Mouse (Mus musculus): ENCODE measurements around the gene Hdlbp. TPM values are rescaled to one million over a fixed set of nuclear protein-coding genes. Genes with fewer than 3 reads are reported as not detected.
A peak's percentile ranks its signal among the peaks of the same experiment; 100 is the strongest.
"Not testable (repeated sequence)": the region's sequence is repeated elsewhere in the genome, so short reads cannot be mapped to it uniquely, and the experiment has no call there.

Hdlbp gene
- polyA plus RNA-seq (2014; fragmentation: Nextera tagmentation; extraction: Ambion mirVana): 124 and 142 TPM in 2 replicates

GRCm38 (mm10) chr1:93478586-93479475 is at the start of gene Hdlbp:
Hdlbp (minus strand) TSS chr1:93478815.
- DNase-seq (ENCODE audit: low spot score) (peak; percentile 99), ATAC-seq (replicated peaks; ENCODE audit: low FRiP score, low TSS enrichment, low read depth) (peak; percentile 94)
- Histone ChIP-seq H3K4me3 (ENCODE audit: low read depth, low read length) (peak within 1 kb of the TSS; percentile 92), H3K27me3 (replicated peaks; ENCODE audit: control insufficient read depth, insufficient read depth, low read length) (no peaks in the 10 kb centered on the region), H3K36me3 (ENCODE audit: control insufficient read depth, insufficient read depth, low read length) (peaks cover 4% of the 10 kb centered on the region; the same call in 1 of the 2 replicates), H3K27ac (ENCODE audit: low read depth) (peak within 1 kb of the TSS; percentile 96), H3K9me3 (ENCODE audit: control insufficient read depth, low read length) (no peaks in the 10 kb centered on the region), H3K4me2 (ENCODE audit: low read length) (peak within 1 kb of the TSS; percentile 58), H3K4me1 (replicated peaks; ENCODE audit: control insufficient read depth, insufficient read depth, low read length) (peaks cover 9% of the 10 kb centered on the region), H3K9ac (ENCODE audit: low read length) (peak within 1 kb of the TSS; percentile 85)
- under 1% methylated on average over 74 of the region's 74 CpGs for WGBS

- Histone ChIP-seq H3K27ac (ENCODE audit: low read depth) (no peak overlapping the region), H3K4me3 (ENCODE audit: low read depth, low read length) (no peak overlapping the region), H3K27me3 (replicated peaks; ENCODE audit: control insufficient read depth, insufficient read depth, low read length) (no peaks in the 10 kb centered on the region), H3K4me1 (replicated peaks; ENCODE audit: control insufficient read depth, insufficient read depth, low read length) (no peaks in the 10 kb centered on the region), H3K4me2 (ENCODE audit: low read length) (no peak overlapping the region), H3K9me3 (ENCODE audit: control insufficient read depth, low read length) (no peaks in the 10 kb centered on the region), H3K9ac (ENCODE audit: low read length) (no peak overlapping the region), H3K36me3 (ENCODE audit: control insufficient read depth, insufficient read depth, low read length) (no peaks in the 10 kb centered on the region)
- WGBS: 67% methylated on average over 1 of the region's 1 CpGs
- ATAC-seq (replicated peaks; ENCODE audit: low FRiP score, low TSS enrichment, low read depth) (no peak), DNase-seq (ENCODE audit: low spot score) (no peak)
Observed at GRCm38 (mm10) chr1:93522325-93522724, 43.7 kb upstream of the Hdlbp start.

- DNase-seq (ENCODE audit: low spot score) (no peak), ATAC-seq (replicated peaks; ENCODE audit: low FRiP score, low TSS enrichment, low read depth) (no peak)
- Histone ChIP-seq H3K9ac (ENCODE audit: low read length) (no peak overlapping the region), H3K4me1 (replicated peaks; ENCODE audit: control insufficient read depth, insufficient read depth, low read length) (no peaks in the 10 kb centered on the region), H3K9me3 (ENCODE audit: control insufficient read depth, low read length) (no peaks in the 10 kb centered on the region), H3K36me3 (ENCODE audit: control insufficient read depth, insufficient read depth, low read length) (no peaks in the 10 kb centered on the region), H3K27ac (ENCODE audit: low read depth) (no peak overlapping the region), H3K4me3 (ENCODE audit: low read depth, low read length) (no peak overlapping the region), H3K4me2 (ENCODE audit: low read length) (no peak overlapping the region), H3K27me3 (replicated peaks; ENCODE audit: control insufficient read depth, insufficient read depth, low read length) (no peaks in the 10 kb centered on the region)
- 63% methylated on average over 2 of the region's 2 CpGs for WGBS
Observed at GRCm38 (mm10) chr1:93521491-93521890, 42.9 kb upstream of the Hdlbp start.

- Histone ChIP-seq H3K9ac (ENCODE audit: low read length) (no peak overlapping the region), H3K36me3 (ENCODE audit: control insufficient read depth, insufficient read depth, low read length) (peaks cover 13% of the 10 kb centered on the region), H3K9me3 (ENCODE audit: control insufficient read depth, low read length) (no peaks in the 10 kb centered on the region), H3K4me1 (replicated peaks; ENCODE audit: control insufficient read depth, insufficient read depth, low read length) (peaks cover 4% of the 10 kb centered on the region), H3K4me2 (ENCODE audit: low read length) (peak overlapping the region; percentile 66), H3K4me3 (ENCODE audit: low read depth, low read length) (peak overlapping the region; percentile 73; the same call in 1 of the 2 replicates), H3K27ac (ENCODE audit: low read depth) (no peak overlapping the region), H3K27me3 (replicated peaks; ENCODE audit: control insufficient read depth, insufficient read depth, low read length) (no peaks in the 10 kb centered on the region)
- no peak for ATAC-seq (replicated peaks; ENCODE audit: low FRiP score, low TSS enrichment, low read depth)
- DNase-seq (ENCODE audit: low spot score): no peak
- 84% methylated on average over 14 of the region's 14 CpGs for WGBS
Observed at GRCm38 (mm10) chr1:93513221-93513620, 34.6 kb upstream of the Hdlbp start.

GRCm38 (mm10) chr1:93512351-93512690 is 33.7 kb upstream of the Hdlbp start:
- peak overlapping the region; percentile 64 for H3K9ac ChIP-seq (ENCODE audit: low read length)
- peak overlapping the region; percentile 67; the same call in 1 of the 2 replicates for H3K27ac ChIP-seq (ENCODE audit: low read depth)
- DNase-seq (ENCODE audit: low spot score) (no peak), ATAC-seq (replicated peaks; ENCODE audit: low FRiP score, low TSS enrichment, low read depth) (peak; percentile 63)
- WGBS: 1% methylated on average over 15 of the region's 15 CpGs
- H3K4me2 ChIP-seq (ENCODE audit: low read length): peak overlapping the region; percentile 66
- H3K4me3 ChIP-seq (ENCODE audit: low read depth, low read length): peak overlapping the region; percentile 73
- H3K9me3 ChIP-seq (ENCODE audit: control insufficient read depth, low read length): no peaks in the 10 kb centered on the region
- H3K4me1 ChIP-seq (replicated peaks; ENCODE audit: control insufficient read depth, insufficient read depth, low read length): peaks cover 4% of the 10 kb centered on the region
- H3K36me3 ChIP-seq (ENCODE audit: control insufficient read depth, insufficient read depth, low read length): peaks cover 22% of the 10 kb centered on the region
- H3K27me3 ChIP-seq (replicated peaks; ENCODE audit: control insufficient read depth, insufficient read depth, low read length): no peaks in the 10 kb centered on the region

GRCm38 (mm10) chr1:93511585-93512350 is 33.2 kb upstream of the Hdlbp start, which contains the start of gene Farp2:
Farp2 (plus strand) TSS chr1:93512079.
- under 1% methylated on average over 69 of the region's 71 CpGs for WGBS

GRCm38 (mm10) chr1:93508576-93508975 is 30.0 kb upstream of the Hdlbp start:
- H3K4me1 ChIP-seq (replicated peaks; ENCODE audit: control insufficient read depth, insufficient read depth, low read length); H3K4me2 ChIP-seq (ENCODE audit: low read length); H3K4me3 ChIP-seq (ENCODE audit: low read depth, low read length); H3K9me3 ChIP-seq (ENCODE audit: control insufficient read depth, low read length); H3K9ac ChIP-seq (ENCODE audit: low read length); ATAC-seq (replicated peaks; ENCODE audit: low FRiP score, low TSS enrichment, low read depth); H3K27me3 ChIP-seq (replicated peaks; ENCODE audit: control insufficient read depth, insufficient read depth, low read length); DNase-seq (ENCODE audit: low spot score); H3K27ac ChIP-seq (ENCODE audit: low read depth): not testable (repeated sequence)
- peaks cover 54% of the 10 kb centered on the region for H3K36me3 ChIP-seq (ENCODE audit: control insufficient read depth, insufficient read depth, low read length)
- 73% methylated on average over 1 of the region's 1 CpGs for WGBS

More at GRCm38 (mm10) chr1:93511585-93512350, 33.2 kb upstream of the Hdlbp start, which contains the start of gene Farp2:
- Histone ChIP-seq H3K4me3 (ENCODE audit: low read depth, low read length) (peak within 1 kb of the TSS; percentile 73), H3K27ac (ENCODE audit: low read depth) (peak within 1 kb of the TSS; percentile 67), H3K27me3 (replicated peaks; ENCODE audit: control insufficient read depth, insufficient read depth, low read length) (no peaks in the 10 kb centered on the region), H3K36me3 (ENCODE audit: control insufficient read depth, insufficient read depth, low read length) (peaks cover 25% of the 10 kb centered on the region), H3K9ac (ENCODE audit: low read length) (peak within 1 kb of the TSS; percentile 64), H3K9me3 (ENCODE audit: control insufficient read depth, low read length) (no peaks in the 10 kb centered on the region), H3K4me1 (replicated peaks; ENCODE audit: control insufficient read depth, insufficient read depth, low read length) (peaks cover 4% of the 10 kb centered on the region), H3K4me2 (ENCODE audit: low read length) (peak within 1 kb of the TSS; percentile 66)
- ATAC-seq (replicated peaks; ENCODE audit: low FRiP score, low TSS enrichment, low read depth) (peak; percentile 99), DNase-seq (ENCODE audit: low spot score) (peak; percentile 92)

- Histone ChIP-seq H3K4me1 (replicated peaks; ENCODE audit: control insufficient read depth, insufficient read depth, low read length) (peaks cover 4% of the 10 kb centered on the region; the same call in 1 of the 2 replicates), H3K9ac (ENCODE audit: low read length) (no peak overlapping the region), H3K9me3 (ENCODE audit: control insufficient read depth, low read length) (no peaks in the 10 kb centered on the region), H3K4me2 (ENCODE audit: low read length) (no peak overlapping the region), H3K4me3 (ENCODE audit: low read depth, low read length) (no peak overlapping the region), H3K27me3 (replicated peaks; ENCODE audit: control insufficient read depth, insufficient read depth, low read length) (no peaks in the 10 kb centered on the region), H3K27ac (ENCODE audit: low read depth) (no peak overlapping the region), H3K36me3 (ENCODE audit: control insufficient read depth, insufficient read depth, low read length) (peaks cover 66% of the 10 kb centered on the region)
- 57% methylated on average over 10 of the region's 10 CpGs for whole genome bisulfite sequencing
- DNase-seq (ENCODE audit: low spot score) (peak; percentile 58), ATAC-seq (replicated peaks; ENCODE audit: low FRiP score, low TSS enrichment, low read depth) (no peak)
Observed at GRCm38 (mm10) chr1:93506944-93507676, 28.5 kb upstream of the Hdlbp start.

Measured in intestine, embryonic 14.5 days (tissue).